Mouse (Mus musculus) liver (tissue): ENCODE data around the gene Gm17334.

Experiments
- DNase-seq: peaks from one replicate; pipeline ENCODE4 v3.0.0-alpha.2; 2020; ENCODE audit warnings: mixed read lengths

Gm17334 gene

DNA sequence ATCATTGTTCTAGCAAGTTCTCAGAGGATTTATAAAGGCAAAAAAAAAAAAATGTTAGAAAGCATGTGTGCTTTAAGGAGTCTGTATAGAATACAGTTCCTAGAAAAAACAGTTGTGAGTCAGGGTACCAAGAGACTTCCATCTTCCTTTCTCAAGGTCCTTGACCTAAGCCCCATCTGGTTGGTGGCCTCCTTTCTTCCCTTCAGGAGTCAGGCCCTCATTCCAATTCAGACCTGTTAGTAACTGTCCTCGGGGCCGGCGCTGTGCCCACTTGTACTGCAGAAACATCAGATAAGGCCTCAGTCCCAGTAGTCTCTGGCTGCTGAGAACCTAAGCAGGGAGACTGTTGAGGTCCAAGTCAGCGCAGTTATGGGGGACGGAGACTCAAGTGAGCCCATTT, at the start of gene Gm17334:
Gene Gm17334, minus strand, starts transcription at position 101 of the 400 bp plus-strand sequence.
- no peak for DNase-seq

DNA sequence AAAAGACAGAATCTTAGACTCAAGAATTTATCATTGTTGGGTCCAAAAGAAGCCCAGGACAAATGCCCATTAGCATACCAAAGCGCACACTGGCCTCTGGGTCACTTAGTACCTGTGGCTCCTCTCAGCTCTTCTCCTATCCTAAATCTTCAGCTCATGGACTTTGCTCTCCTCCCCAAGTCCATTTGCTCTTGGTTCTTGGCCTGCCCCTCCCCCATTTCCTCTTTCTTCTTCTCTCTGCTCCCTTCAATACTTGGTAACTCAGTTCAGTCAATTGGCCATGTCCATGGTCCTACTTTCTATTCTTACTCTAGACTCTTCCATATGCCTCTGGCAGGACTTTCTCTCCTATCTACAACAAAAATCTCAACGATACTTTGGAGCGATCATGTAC, 49.0 kb upstream of the Gm17334 start:
- no peak for DNase-seq

DNA sequence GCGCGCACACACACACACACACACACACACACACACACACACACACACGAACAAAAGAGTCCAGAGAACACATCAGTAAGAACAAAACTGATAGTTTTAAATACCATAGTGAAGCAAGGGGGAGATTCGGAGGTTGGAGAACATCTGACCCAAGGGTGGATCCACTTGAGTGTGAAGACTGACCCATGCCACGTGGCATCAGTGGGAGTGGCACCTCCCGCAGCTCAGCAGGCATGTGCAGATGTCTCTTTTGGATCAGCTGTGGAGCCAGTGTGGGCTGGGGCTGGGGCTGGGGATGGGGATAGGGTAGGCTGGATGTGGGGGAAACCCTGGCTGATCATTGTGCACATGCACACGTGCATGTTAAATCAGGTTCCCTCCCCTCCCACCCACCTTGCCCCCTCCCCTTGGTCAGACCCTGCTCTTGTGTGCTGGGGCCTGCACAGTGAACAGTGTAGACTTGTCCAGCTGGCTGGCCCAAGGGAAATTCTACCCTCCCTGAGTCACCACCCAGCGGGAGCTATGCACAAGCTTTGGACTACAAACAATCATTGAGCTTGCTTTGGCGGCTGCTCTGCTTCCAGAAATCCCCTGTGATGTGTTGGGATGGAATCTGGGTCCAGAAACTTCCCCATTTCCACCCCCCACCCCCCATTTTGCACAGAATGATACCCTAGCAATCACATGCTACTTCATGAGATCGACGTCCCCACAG, 48.4 kb upstream of the Gm17334 start:
- DNase-seq = no peak

DNA sequence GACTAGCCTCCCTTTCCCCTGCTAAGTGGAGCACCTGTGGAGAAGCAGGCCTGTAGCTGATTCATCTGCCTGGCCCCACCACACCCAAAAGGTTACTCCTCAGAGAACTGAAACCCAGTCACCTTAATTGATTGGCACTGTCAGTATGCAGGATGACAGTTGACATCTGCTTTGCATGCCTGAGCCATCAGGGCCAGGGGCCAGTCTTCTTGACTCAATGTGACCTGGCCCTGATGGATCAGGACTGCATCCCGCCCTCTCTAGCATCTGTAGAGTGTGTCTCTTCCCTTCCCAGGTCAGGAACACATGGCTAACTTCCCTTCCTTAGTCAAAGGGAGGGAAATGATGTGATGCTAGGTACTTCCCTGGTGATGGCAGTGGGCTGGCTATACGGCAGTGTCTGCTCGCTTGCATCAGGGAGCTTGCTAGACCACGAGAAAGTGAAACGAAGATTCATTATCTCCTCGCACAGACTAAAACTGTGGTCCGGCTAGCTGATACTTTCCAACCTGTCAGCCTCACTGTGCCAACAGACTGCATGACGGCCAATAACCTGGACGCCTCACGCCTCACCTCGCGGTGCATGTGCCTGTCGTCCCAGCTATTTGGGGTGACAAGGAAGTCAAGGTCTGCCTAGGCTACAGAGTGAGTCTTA, 47.7 kb upstream of the Gm17334 start:
- no peak for DNase-seq

DNA sequence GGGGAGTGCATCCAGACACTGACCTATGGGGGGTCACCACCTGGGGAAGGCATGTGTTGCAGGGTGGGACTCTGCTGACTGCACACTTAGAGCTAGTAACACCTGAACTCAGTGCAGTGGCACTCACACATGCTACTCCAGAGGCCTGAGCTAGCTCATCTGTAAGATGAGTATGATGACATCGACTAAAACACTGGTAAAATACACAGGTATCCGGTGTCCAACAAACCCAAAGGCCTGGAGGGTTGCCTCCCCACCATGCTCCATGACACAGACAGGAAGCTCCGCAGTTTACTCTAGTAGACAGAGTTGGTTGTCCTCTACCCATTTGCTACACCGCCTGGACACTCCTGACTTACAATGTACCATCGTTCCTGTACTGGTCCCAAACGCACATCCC, 46.5 kb upstream of the Gm17334 start:
- no peak for DNase-seq

DNA sequence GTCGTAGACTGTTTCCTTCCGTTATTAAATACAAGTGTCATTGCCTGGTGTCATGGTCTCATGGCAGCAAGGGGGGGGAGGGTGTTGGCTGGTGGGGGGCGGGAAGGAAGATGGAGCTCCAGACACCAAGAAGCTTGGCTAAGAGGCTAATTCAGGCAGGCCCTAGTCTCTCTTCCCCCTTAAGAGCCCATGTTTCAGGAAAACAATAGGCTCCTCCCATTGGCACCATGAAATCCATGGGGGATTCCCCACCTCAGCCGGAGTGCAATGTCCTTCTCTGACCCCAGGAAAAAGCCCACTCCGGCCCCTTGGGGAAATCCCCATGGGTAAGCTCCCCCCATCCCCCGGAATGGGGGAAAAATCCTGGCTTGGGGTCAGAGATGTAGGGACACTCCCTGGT, 45.8 kb upstream of the Gm17334 start:
- no peak for DNase-seq

DNA sequence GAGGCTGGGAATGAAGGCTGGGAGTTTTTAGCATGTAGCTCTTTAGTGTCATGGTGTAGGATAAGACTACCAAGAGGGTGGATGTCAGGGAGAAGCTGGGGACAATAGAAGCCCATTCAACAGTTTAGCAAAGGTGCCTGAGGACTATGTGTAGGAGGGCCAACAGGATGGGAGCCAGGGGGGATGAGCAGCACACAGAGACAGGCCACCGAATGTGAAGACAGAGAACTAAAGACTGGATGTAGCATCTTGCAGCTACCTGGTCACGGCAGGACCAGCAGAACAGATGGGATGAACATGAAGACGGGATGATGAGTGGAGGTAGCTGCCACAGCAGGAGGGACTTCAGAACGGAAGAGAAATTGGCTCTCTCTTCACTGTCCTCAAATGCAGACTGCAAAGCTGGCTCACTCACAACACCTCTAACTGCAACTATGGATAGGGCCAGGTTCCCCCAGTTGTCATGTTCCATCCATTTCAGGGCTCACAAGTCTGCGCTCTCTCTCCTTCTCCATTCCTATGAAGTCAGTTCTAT, 43.9 kb upstream of the Gm17334 start:
- DNase-seq = no peak

DNA sequence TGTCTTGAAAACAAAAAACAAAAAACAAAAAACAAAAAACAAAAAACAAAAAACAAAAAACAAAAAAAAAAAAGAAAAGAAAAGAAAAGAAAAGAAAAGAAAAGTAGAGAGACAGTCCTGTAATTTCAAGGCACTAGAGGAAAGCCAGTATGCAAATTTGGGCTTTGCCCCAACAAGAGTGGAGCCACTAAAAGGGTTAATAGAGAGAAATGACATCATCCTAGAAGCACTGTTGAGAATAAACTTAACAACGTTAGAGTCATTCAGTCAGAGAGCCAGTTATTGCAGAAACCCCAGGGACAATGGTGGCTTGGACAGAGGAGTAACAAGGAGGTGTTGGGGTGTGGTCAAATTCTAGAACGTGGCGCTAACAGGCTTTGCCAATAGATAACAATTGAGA, 41.8 kb upstream of the Gm17334 start:
- no peak for DNase-seq

DNA sequence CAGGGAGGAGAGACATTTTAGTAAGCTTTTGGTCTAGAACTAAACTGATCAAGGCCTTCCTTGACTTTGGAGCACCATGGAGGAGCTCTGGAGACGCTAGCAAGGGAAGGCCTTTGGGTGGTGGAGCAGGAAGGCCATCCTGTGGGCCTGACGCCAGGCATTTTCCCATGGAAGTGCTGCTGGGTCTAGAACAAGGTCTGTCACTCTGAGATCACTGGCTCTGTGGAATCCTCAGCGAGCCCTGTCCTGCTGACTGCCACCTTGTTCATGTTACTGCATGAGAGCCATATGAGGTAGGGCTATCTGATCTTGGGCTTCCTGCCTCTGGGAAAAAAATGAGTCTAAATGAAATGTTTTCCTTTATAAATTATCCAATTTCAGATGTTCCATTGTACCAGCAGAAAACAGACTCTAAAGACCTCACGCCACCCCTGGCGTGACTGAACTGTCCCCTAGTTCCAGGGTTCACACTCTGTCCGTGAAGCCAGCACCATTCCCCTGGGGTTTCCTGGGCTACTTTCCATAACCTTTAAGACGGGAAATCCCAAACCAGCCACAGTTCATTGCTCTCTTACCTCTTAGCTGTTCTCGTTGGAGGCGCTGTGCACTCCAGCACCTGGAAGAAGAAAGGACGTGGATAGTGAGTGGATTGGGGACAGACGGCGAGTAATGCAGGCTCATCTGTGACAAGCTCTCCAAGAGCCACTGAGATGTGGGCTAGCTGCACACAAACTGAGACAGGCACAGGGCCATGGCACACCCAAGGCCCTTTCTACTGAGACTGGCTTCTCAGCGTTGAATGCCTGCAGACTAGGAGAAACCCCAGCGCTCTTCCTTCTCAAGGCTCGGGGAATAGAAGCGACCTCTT, 40.2 kb upstream of the Gm17334 start:
- no peak for DNase-seq

DNA sequence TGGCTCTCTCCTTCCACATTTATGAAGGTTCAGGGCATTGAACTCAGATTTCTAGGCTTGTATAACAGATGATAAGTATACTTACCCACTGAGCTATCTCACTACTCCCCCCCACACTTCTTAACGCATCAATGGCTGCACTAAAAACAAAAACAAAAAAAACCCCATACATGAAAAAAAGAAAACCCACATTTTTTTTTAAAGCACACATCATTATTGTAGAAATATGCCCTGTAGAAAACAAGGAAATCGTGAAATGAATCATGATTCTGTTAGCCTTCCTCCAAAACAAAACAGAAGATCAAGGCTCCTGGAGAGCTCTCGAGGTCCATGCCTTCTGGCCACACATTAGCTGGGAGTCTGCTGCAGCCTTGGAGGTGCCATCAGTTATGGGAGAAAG, 38.3 kb upstream of the Gm17334 start:
- DNase-seq = no peak

DNA sequence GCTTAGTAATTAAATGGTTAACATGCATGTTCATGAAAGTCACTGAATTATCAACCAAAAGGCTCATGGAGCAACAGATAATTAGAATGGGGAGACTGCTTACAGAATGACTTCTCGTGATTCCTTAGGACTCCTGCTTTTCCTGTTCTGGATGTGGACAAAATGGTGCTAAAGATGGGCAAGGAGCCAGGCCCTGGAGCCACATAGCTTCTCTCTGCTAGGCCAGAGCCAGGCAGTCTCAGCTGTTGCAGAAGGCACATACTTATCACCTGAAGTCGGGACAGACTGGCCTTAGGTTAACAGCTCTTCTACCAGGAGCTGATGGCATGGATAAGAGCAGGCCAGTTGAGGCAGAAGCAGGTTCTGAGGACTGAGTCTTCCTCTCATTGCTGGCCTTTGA, 37.8 kb upstream of the Gm17334 start:
- no peak for DNase-seq

DNA sequence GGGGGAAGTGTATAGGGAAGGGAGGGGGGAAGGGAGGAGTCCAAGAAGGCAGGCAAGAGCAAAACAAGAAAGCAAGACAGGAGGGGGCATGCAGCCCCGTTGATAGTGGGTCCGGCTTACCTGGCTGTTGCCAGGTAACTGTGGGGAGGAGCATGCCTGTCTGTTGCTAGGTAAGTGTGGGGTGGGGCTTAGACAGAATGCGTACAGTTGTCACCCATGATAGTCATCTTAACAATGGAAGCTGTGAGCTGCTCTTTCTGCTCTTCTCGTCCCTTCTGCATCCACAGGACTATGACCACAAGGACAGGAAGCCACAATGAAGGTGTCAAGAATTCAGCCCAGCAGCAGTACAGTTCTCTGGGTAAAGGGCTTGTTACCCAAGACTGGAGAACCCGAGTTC, 37.2 kb upstream of the Gm17334 start:
- no peak for DNase-seq

DNA sequence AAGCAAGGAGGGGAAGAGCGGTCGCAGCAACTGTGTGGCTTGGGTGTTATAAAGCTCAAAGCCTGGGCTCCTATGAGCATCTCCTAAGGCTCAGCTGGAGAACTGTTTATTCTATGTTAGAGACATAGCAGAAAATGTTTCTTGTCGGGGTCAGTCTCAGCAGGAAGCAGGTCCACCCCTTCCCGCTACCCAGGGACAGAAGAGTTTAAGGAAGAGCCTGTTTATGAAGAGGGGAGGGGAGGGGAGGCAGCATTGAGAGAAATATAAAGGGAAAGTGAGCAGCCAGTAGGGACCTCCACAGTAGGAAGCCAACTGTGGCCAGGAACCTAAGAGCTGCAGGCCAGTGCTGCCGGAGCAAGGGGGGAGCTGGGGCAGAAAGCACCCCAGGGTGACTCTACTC, 36.4 kb upstream of the Gm17334 start:
- no peak for DNase-seq

DNA sequence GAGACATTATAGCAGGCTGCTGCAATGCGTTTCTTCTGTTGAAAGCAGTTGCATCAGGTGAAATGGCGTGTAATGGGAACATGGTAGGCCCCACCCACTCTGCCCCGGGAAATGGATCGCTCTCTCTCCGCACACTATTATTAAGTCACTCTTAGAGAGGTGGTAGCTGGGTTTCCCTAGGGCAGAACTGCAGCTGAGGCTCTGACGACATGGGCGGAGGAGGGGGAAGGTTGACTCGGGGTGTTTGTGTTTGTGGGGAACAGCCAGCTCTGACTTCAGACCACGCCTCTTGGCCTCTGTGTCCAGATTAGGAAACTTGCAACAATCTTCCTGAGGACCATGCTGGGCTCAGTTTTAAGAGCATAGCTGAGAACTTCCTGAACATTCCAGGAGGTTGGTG, 32.8 kb upstream of the Gm17334 start:
- no peak for DNase-seq

DNA sequence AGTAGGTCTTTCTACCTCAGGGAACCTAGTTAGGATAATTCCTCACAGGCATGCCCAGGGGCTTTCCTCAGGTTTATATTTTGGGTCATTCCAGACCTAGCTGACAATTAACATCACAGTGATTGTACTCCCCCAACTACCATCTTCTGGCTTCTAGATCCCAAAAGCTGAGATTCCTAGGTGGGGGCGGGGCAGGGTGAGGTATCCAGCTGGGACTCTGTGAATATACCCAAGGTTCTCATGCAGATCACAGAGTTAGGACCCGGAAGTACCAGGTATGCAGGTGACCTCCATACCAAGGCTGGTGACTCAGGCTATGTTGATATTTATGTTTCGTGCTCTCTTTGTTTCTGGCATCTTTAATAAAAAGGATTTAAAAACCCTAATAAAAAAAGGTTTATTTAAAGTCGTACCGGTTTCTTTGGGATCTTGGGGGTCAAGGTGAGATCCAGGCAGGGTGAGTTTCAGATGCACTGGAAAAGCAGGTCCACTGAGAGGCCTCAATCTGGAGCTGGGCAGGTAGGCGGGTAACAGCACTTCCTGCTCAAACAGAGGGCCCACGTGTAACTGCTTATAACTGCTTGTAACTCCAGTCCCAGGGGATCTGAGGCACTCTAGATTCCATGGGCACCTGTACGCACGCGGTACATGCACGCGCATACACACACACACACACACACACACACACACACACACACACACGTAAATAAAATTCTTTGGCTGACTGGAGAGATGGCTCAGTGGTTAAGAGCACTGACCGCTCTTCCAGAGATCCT, 31.8 kb upstream of the Gm17334 start:
- DNase-seq = no peak

DNA sequence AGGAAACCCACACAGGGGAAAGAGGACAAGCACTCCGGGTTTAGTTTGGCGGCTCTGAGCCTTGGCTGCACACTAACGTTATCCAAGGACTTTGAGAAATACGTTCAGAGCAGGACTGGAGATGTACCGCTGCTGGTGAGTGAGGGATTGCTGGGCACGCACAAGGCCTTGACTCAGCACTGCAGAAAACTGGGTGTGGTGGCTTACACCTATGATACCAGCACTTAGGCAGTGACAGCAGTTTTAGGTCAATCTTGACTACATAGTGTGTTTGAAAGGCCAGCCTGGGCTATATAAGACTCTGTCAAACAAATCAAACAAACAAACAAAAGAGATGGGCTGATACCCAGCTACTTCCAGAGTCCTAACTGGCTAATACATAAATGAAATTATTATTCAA, 30.5 kb upstream of the Gm17334 start:
- no peak for DNase-seq

DNA sequence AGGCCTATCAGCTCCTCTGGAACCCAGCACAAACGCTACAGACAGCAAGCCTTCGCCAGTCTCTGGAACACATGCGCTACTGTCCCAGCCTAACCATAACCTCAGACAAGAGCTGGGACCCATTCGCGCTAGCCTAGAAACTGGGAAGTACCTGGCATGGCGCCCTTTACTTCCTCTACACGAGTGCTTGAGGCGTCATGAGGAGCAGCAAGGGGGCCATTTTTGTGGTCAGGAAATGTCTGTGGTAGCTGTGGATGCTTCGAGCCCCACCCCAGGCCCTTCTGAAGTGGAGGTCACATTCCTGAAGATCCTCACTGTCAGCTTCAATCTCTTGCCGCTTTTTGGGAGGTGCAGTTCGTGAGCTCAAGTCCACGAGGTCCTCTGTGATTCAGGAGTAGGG, 30.1 kb upstream of the Gm17334 start:
- peak; percentile 28 for DNase-seq

DNA sequence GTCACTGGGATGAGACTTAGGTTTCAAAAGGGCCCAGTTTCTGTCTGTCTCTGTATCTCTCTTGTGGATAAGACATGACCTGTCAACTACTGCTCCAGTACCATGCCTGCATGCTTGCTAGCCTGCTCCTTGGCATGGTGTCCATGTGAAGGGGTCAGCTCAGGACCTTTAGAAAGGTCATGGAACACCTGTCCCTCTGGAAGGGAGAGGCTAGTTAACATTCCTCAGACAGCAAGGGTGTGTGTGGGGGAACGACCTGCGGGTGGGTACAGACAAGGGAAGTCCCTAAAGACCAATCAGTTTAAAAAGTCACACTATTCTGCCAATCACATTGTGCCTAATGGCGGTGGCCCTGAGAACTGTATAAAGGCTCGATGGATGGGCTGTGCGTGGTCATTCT, 28.0 kb upstream of the Gm17334 start:
- DNase-seq = no peak

DNA sequence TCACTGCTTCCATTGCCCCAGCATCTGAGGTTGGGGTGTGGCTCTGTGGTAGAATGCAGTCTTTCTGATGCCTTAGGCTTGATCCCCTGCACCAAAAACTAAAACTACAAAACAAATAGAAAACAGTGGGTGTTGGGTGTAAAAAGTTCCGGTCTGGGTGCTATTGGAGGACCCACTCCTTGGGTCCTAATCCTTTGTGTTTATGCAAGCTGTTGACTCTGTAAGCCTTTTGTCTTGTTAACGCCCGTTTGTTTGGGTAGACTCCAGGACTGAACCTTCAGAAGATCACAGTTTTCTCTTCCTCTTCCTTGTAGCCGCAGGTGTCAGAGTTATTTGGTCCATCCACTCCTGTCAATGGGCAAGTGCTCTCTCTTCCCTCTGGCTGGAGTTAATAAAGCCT, 27.0 kb upstream of the Gm17334 start:
- no peak for DNase-seq

DNA sequence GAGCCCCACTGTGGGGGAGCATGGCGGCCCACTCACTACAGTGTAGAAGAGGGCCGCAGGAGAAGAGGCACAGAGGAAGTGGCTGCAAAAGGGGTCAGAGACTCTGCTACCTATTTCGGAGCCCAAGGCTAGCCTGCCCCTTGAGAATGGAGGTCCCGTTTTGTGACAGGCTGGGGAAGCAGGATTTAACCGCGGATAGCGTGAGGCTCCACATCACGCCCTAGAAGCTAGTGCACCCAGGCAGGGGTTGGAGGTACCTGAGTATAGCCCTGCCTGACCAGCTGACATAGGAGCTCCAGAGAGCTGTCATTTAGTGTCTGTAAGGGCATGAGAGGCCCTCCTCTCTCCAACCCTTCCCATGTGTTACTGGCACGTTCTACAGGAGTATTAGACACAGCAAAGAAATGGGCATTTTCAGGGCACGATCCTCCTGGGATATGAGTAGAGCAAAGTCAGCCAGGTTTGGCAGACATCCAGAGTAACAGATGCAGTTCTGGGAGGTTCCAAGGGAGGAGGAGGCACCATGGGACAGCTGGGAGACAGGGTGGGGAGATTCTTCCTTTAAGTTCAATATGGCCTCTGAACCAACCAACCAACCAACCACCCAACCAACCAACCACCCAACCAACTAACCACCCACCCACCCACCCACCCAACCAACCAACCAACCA, 25.2 kb upstream of the Gm17334 start:
- no peak for DNase-seq

DNA sequence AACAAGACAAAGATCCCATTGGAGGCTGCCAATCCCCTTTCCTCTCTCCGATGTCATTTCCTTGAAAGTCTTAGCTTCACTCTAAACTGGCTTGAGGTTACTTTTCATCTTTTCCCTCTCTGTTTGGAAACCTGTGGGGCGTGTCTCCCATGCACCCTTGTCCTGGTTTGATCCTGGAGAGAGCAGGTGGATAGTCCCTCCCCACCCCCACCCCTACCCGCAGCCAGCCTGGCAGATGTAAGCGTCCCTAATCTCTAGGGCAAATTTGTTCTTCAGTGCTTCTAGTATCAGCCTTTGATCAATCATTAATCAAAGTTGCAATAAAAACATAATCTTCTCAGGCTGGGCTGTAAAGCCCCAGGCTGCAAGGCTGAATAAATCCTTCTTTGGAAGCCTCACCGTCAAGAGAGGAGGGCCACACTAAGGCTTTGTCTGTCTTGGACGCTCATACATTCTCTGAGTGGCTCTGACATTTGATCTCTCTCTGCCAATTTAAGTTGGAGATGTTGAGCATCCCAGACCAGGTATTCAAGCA, 24.5 kb upstream of the Gm17334 start:
- DNase-seq = no peak
